Mouse (Mus musculus) myocyte (in vitro differentiated cells): Measurements from ENCODE around the gene Pitpna. TPM values are rescaled to one million over a fixed set of nuclear protein-coding genes. Genes with fewer than 3 reads are reported as not detected.

Experiments used
- H3K27me3 ChIP-seq: one replicate; pipeline ENCODE4 v1.6.1; 2011; ENCODE audit not compliant: control insufficient read depth, insufficient read depth, insufficient read length
- H3K36me3 ChIP-seq: one replicate; pipeline ENCODE4 v1.6.1; 2011; ENCODE audit not compliant: control insufficient read depth, insufficient read depth
- H3K4me2 ChIP-seq: one replicate; pipeline ENCODE4 v1.6.1; 2011; ENCODE audit warnings: low read depth, control low read depth
- H3K4me3 ChIP-seq: one replicate; pipeline ENCODE4 v1.5.1; 2011; ENCODE audit warnings: mild to moderate bottlenecking, control low read depth, moderate library complexity
- H3K79me2 ChIP-seq: one replicate; pipeline ENCODE4 v1.6.1; 2011; ENCODE audit not compliant: control insufficient read depth, insufficient read depth
- H3ac ChIP-seq: one replicate; pipeline ENCODE4 v1.6.1; 2011; ENCODE audit not compliant: control insufficient read depth, insufficient read length
- CEBPB ChIP-seq: IDR thresholded peaks from 2 replicates; pipeline ENCODE4 v1.6.1; 2011; ENCODE audit warnings: mild to moderate bottlenecking, moderate library complexity; ENCODE audit not compliant: poor library complexity, insufficient read depth, severe bottlenecking
- E2F4 ChIP-seq: IDR thresholded peaks from one replicate; pipeline ENCODE4 v1.6.1; 2011; ENCODE audit warnings: mild to moderate bottlenecking, control low read depth, moderate library complexity; ENCODE audit not compliant: insufficient read depth
- MAX ChIP-seq: IDR thresholded peaks from one replicate; pipeline ENCODE4 v1.6.1; 2011; ENCODE audit warnings: low read depth, mild to moderate bottlenecking, control low read depth
- MYOD1 ChIP-seq, 3 experiments: IDR thresholded peaks; one replicate each; pipeline ENCODE4 v1.6.1; 2011; ENCODE audit warnings: control low read depth in 2 of 3, low read depth in 2 of 3, mild to moderate bottlenecking in 2 of 3, moderate library complexity in 1 of 3; ENCODE audit not compliant: insufficient read length in 2 of 3, control insufficient read depth in 1 of 3
- MYOG ChIP-seq, 3 experiments: IDR thresholded peaks; one replicate each; pipeline ENCODE4 v1.6.1; 2011; ENCODE audit warnings: control low read depth in 2 of 3, low read depth in 2 of 3, mild to moderate bottlenecking in 2 of 3; ENCODE audit not compliant: insufficient read length in 2 of 3, control insufficient read depth in 1 of 3, insufficient read depth in 1 of 3
- POLR2A ChIP-seq: IDR thresholded peaks from one replicate; pipeline ENCODE4 v1.6.1; 2011; ENCODE audit warnings: low read depth, mild to moderate bottlenecking, control low read depth, moderate library complexity; ENCODE audit not compliant: insufficient read length
- POLR2AphosphoS2 ChIP-seq: IDR thresholded peaks from one replicate; pipeline ENCODE4 v1.6.1; 2011; ENCODE audit warnings: low read depth, control low read depth; ENCODE audit not compliant: insufficient read length
- REST ChIP-seq: IDR thresholded peaks from one replicate; pipeline ENCODE4 v1.6.1; 2011; ENCODE audit warnings: mild to moderate bottlenecking, control low read depth, moderate library complexity; ENCODE audit not compliant: insufficient read depth, insufficient read length
- SRF ChIP-seq: IDR thresholded peaks from one replicate; pipeline ENCODE4 v1.6.1; 2011; ENCODE audit warnings: low read depth; ENCODE audit not compliant: control insufficient read depth, insufficient read length
- TCF12 ChIP-seq: IDR thresholded peaks from one replicate; pipeline ENCODE4 v1.6.1; 2011; ENCODE audit warnings: mild to moderate bottlenecking, control low read depth; ENCODE audit not compliant: poor library complexity, insufficient read depth, severe bottlenecking
- TCF3 ChIP-seq: IDR thresholded peaks from one replicate; pipeline ENCODE4 v1.6.1; 2011; ENCODE audit warnings: low read depth, control low read depth; ENCODE audit not compliant: insufficient read length
- USF1 ChIP-seq: IDR thresholded peaks from one replicate; pipeline ENCODE4 v1.6.1; 2011; ENCODE audit warnings: low read depth, mild to moderate bottlenecking, control low read depth, moderate library complexity
- polyA plus RNA-seq: library from polyadenylated mRNA; unstranded; fragments of >200 nt; fragmentation: generic; extraction: Trizol; gene quantifications from one replicate; pipeline ENCODE4 v1.2.1, GENCODE M21; 2012; ENCODE audit warnings: missing spikeins

The Pitpna gene
- polyA plus RNA-seq, 1 experiment, result 125 TPM

DNA sequence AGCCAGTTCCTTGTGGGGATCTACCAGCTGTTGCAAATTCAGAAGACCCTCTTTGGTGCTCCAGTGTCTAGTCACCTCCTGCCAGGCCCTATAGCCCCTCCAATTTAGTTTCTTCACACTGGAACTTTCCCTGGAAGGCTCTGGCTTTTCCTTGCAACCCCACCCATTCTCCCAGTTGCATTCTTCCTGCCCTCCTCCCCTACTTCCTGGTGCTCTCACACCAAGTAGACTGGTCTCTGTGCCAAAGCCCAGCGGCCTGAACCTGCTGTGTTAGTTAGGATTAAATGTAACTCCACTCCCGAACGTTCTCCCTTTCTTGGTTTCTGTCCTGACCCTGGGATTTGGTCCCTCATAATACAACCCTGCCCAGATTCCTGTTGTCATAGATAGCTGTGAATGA lies 46.9 kb downstream of the Pitpna start:
- H3K27me3 ChIP-seq, result no peaks in the 10 kb centered on the region
- no peak overlapping the region for H3K4me2 ChIP-seq
- no peaks in the 10 kb centered on the region for H3K79me2 ChIP-seq
- TF ChIP-seq REST (no peak), MYOG (IDR thresholded peaks at IDR 0.05; ENCODE audit: control insufficient read depth in 1 of 3, insufficient read depth in 1 of 3, insufficient read length in 2 of 3, low read depth in 2 of 3) (no peak), TCF12 (no peak), MYOD1 (IDR thresholded peaks at IDR 0.05; ENCODE audit: control insufficient read depth in 1 of 3, insufficient read length in 2 of 3, low read depth in 2 of 3) (no peak), USF1 (no peak), POLR2A (no peak), MAX (no peak), POLR2AphosphoS2 (no peak), SRF (no peak), CEBPB (no peak), TCF3 (no peak), E2F4 (no peak)
- peaks cover 7% of the 10 kb centered on the region for H3K36me3 ChIP-seq
- no peak overlapping the region for H3ac ChIP-seq
- no peak overlapping the region for H3K4me3 ChIP-seq

DNA sequence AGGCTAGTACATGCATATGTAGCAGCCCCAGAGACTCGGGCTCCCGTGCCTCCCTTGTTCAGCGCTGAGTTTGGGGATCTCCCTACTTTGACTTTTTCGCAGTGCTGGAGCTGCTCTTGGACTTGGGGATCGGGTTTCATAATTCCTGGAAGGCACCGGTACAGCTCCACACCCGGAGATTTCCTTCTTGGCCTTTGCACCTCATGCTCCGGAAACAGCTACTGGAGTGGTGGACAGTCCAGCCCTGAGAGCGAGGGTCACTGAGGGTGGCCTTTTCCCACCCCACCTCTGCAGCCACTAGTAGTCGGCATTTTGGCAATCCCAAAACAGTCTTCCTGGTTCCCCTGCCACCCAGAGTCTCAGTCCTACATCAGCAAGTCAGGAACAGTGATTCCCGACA lies 47.4 kb downstream of the Pitpna start:
- H3K4me3 ChIP-seq, result no peak overlapping the region
- H3K79me2 ChIP-seq, result no peaks in the 10 kb centered on the region
- no peak for TF ChIP-seq E2F4
- no peak for TF ChIP-seq USF1
- TF ChIP-seq POLR2AphosphoS2, result no peak
- TF ChIP-seq TCF12, result no peak
- TF ChIP-seq REST, result no peak
- no peak for TF ChIP-seq CEBPB
- no peak for TF ChIP-seq SRF
- no peaks in the 10 kb centered on the region for H3K27me3 ChIP-seq
- no peak overlapping the region for H3ac ChIP-seq
- H3K4me2 ChIP-seq, result no peak overlapping the region
- peaks cover 7% of the 10 kb centered on the region for H3K36me3 ChIP-seq

GRCm38 (mm10) chr11:75643323-75643722 lies 55.4 kb downstream of the Pitpna start:
- H3K79me2 ChIP-seq, result no peaks in the 10 kb centered on the region
- H3K27me3 ChIP-seq, result no peaks in the 10 kb centered on the region
- TF ChIP-seq TCF3 (no peak), CEBPB (no peak), E2F4 (no peak), POLR2A (no peak), TCF12 (no peak), MYOD1 (IDR thresholded peaks at IDR 0.05; ENCODE audit: control insufficient read depth in 1 of 3, insufficient read length in 2 of 3, low read depth in 2 of 3) (no peak), MYOG (IDR thresholded peaks at IDR 0.05; ENCODE audit: control insufficient read depth in 1 of 3, insufficient read depth in 1 of 3, insufficient read length in 2 of 3, low read depth in 2 of 3) (no peak), MAX (no peak), POLR2AphosphoS2 (no peak), USF1 (no peak), SRF (no peak), REST (no peak)

GRCm38 (mm10) chr11:75644684-75645083 lies 56.8 kb downstream of the Pitpna start:
- H3K4me2 ChIP-seq, result no peak overlapping the region
- no peaks in the 10 kb centered on the region for H3K27me3 ChIP-seq
- H3ac ChIP-seq, result no peak overlapping the region
- no peak overlapping the region for H3K4me3 ChIP-seq
- TF ChIP-seq MYOD1 (IDR thresholded peaks at IDR 0.05; ENCODE audit: control insufficient read depth in 1 of 3, insufficient read length in 2 of 3, low read depth in 2 of 3), result peak in 2 of 3 experiments; percentile 42 to 65
- TF ChIP-seq SRF, result no peak
- TF ChIP-seq TCF3, result no peak
- no peak for TF ChIP-seq CEBPB
- no peak for TF ChIP-seq POLR2A
- no peak for TF ChIP-seq POLR2AphosphoS2
- TF ChIP-seq USF1, result peak; percentile 24
- TF ChIP-seq MYOG (IDR thresholded peaks at IDR 0.05; ENCODE audit: control insufficient read depth in 1 of 3, insufficient read depth in 1 of 3, insufficient read length in 2 of 3, low read depth in 2 of 3), result peak; percentile 11 to 76 (median 45)
- H3K79me2 ChIP-seq, result no peaks in the 10 kb centered on the region
- no peaks in the 10 kb centered on the region for H3K36me3 ChIP-seq

More at GRCm38 (mm10) chr11:75643323-75643722, 55.4 kb downstream of the Pitpna start:
- Histone ChIP-seq H3K36me3 (no peaks in the 10 kb centered on the region), H3ac (no peak overlapping the region), H3K4me3 (no peak overlapping the region), H3K4me2 (no peak overlapping the region)

- no peaks in the 10 kb centered on the region for H3K36me3 ChIP-seq
- no peak overlapping the region for H3ac ChIP-seq
- TF ChIP-seq POLR2AphosphoS2, result peak; percentile 23
- TF ChIP-seq TCF3, result no peak
- TF ChIP-seq MYOG (IDR thresholded peaks at IDR 0.05; ENCODE audit: control insufficient read depth in 1 of 3, insufficient read depth in 1 of 3, insufficient read length in 2 of 3, low read depth in 2 of 3), result peak in 1 of 3 experiments; percentile 23
- H3K4me2 ChIP-seq, result no peak overlapping the region
- H3K4me3 ChIP-seq, result no peak overlapping the region
- no peaks in the 10 kb centered on the region for H3K27me3 ChIP-seq
- H3K79me2 ChIP-seq, result peaks cover 9% of the 10 kb centered on the region
These were observed 59.8 kb downstream of the Pitpna start for GRCm38 (mm10) chr11:75647681-75648211.
